Mouse (Mus musculus) retina, embryonic 14.5 days (tissue): ENCODE measurements around the gene Kcns1.
"Not testable (repeated sequence)": the region's sequence is repeated elsewhere in the genome, so short reads cannot be mapped to it uniquely, and the experiment has no call there.

Source experiments
- DNase-seq: peaks from one replicate; pipeline ENCODE4 v3.0.0-alpha.2; 2015; ENCODE audit warnings: low spot score

Kcns1 gene

DNA sequence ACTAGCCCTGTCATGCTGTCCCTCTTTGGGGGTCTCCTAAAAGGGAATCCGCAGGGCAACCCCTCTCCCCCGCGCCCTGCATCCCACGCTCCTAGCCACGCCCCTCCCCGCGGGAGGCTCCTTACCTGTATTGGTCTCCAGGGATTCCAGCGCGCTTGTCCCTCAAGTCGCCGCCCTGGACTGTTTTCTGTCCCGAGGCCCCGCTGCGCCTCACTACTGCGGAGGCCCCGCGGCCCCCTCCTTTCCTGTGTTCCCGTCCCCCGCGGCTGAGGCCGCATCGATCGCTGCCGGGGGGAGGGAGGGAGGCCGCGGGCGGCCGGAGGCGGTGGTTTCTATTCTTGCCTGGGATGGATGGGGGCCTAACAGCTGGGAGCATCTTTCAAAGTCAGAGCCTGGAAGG lies at the start of gene Kcns1:
TSS of gene Kcns1 (minus strand) at position 212 of the 400 bp plus-strand sequence.
- DNase-seq: peak; percentile 45

- DNase-seq: no peak
These were observed 48.4 kb upstream of the Kcns1 start for GRCm38 (mm10) chr2:164219295-164219694.

GRCm38 (mm10) chr2:164212711-164213110 lies 41.8 kb upstream of the Kcns1 start:
- DNase-seq: no peak

DNA sequence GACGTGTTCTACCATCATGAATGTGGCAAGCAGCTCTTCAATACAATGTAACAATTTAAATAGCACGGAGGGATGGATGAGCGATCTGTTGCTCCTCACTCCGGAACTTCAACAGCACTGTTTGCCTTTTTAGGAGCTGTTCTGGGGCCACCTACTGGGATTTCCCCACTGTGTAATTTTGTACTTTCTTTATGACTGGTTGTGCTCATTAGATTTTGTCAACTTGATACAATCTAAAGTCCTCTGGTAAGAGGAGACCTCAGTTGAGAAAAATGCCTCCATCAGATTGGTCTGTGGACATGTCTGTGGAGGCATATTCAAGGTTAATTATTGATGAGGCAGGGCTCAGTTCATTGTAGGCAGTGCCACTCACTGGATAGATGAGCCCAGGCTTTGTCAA lies 40.0 kb upstream of the Kcns1 start:
- no peak for DNase-seq

DNA sequence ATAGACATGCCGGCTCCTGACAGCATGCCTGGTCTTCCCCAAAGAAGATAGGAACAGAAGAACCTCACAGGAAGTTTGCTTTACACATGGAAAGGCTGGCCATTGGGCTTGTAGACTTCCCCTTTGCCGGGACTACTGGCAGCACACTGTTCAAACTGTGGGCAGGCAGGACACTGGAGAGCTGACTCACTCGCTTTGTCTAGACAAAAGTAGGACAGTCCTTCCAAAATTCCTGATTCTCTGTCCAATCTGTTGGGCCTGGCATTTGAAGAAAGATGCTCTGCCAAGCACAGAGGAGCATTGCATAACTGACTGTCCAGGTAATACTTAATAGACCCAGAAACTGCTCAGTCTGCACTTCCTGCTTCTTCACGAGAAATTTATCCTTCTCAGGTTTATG lies 35.8 kb upstream of the Kcns1 start:
- DNase-seq: no peak

GRCm38 (mm10) chr2:164206011-164206410 lies 35.1 kb upstream of the Kcns1 start:
- DNase-seq: not testable (repeated sequence)

DNA sequence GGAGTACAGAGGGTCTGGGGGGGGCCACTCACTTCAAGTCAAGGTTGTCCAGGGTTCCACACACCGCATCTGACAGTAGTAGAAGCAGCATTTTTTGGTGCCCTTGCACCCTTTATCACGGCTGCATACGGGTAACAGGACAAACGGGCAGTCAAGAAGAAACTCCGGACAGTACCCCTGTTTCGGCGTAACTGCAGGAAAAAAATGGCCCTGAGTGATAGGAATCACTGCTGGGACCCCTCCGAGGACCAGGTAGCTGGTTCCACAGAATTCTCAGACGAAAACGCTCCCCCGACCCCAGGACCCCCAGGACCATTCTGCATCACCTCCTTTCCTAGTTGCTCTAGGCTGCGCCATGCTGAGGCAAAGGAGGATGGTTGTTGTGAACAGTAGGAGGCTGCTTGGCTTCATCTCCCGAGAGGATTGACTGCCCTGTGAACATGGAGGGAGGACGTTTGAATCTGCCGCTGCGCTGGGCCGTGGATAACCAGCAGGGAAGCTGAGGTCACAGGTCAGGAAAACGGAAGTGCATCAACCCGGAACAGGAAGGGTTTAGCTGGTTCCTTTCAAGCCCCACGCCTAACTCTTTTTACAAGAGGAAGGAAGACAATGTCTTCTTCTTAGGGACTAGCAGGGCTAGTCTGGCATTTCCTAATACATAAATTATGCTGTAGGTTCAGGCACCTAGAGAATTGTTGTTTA lies 28.9 kb upstream of the Kcns1 start, which contains the start of gene Wfdc15a:
TSS of gene Wfdc15a (minus strand) at position 505 of the 702 bp plus-strand sequence.
- no peak for DNase-seq

GRCm38 (mm10) chr2:164196700-164196990 lies 25.7 kb upstream of the Kcns1 start:
- DNase-seq: no peak

DNA sequence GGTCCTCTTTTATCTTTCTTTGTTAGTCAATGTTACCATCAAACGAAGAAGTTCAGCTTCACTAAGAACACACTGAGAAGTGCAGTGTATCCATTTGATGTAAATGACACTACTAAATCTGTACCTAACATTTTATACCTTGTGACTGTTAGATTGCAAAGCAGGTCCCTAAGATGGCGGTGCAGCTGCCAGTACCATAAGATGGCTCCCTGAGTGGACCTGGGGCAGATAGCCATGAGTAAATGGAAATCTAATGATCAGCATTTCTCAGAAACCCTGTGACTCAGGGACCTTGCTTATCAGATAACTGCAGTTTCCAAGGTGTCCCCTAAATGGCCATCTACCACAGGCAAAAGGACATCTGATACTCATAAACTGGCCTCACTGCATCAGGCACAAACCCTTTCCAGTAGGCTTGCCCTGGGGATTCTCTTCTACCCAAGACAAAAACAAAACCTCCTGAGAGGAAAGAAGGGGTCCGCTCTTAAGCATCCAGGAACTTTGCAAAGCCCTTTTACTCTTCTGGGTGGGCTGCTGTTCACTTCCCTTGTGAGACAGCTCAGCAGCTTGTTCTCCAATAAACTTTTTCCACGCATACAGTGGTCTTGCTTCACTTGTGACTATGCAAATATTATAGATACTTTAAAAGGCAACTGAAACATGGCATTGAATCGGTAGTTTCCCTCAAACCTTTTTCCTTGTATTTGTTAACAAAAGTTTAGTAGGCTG lies 25.2 kb upstream of the Kcns1 start:
- no peak for DNase-seq

GRCm38 (mm10) chr2:164194959-164195630 lies 24.2 kb upstream of the Kcns1 start:
- DNase-seq: no peak

- DNase-seq: no peak
These were observed 21.4 kb upstream of the Kcns1 start for GRCm38 (mm10) chr2:164192279-164192678.

DNA sequence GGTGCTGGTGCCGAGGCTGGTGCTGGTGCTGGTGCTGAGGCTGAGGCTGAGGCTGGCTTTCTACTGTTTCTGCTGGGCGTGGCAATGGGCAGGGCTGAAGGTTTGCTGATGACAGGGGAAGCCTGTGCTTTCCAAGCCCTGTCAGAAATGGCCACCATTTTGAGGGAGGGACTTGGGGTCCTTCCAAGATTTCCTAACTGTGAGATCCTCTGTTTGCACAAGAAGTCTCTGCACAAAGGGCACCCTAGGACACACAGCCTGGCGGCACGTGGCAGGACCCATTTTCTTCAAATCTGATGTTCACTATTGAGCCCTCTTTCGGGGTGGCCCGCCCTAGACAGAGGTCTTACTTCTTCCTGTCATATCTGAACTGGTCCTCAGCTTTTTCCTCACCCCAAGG lies 19.7 kb upstream of the Kcns1 start, which contains the start of gene Wfdc12:
TSS of gene Wfdc12 (minus strand) at position 33 of the 400 bp plus-strand sequence.
- DNase-seq: no peak

DNA sequence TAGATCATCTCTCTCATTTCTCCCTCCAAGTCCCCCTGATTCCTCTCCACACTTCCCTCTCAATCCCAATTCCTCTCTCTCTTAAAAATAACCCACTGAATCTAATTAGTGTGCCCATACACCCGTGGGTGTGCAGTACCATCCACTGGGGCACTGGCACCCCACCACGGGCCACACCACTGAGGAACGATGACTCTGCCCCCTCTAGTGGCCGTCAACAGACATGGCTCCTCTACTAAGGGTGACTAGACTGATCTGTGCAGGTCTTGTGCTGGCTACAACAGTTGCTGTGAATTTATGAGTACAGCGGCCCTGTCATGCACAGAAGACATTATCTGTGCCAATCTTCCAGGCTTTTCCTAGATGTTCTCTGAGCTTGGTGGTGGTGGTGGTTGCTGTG lies 17.8 kb upstream of the Kcns1 start:
- DNase-seq: no peak

GRCm38 (mm10) chr2:164184145-164184719 lies 13.3 kb upstream of the Kcns1 start:
- DNase-seq: no peak

DNA sequence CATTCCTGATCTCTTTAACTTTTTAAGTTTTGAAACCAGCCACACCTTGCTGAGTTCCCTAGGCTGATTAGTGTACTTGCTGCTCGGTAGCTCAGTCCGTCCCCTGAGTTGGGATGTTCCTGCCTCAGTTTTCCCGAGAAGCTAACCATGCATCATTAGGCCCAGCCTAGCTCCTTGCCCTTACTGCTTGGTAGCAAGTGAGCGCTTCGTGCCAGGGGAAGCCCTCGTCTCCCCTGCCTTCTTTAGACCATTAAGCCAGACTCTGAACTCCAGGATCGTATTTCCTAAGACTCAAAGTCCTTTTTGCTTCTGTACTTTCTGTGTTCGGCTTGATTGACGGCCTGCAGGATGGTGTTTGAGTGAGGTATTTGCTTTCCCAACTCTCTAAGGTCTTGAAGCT lies 12.4 kb upstream of the Kcns1 start:
- no peak for DNase-seq

- no peak for DNase-seq
These were observed 11.9 kb upstream of the Kcns1 start, which contains the start of gene Wfdc5 for GRCm38 (mm10) chr2:164182692-164183255. Gene Wfdc5 (minus strand): TSS chr2:164182742.

DNA sequence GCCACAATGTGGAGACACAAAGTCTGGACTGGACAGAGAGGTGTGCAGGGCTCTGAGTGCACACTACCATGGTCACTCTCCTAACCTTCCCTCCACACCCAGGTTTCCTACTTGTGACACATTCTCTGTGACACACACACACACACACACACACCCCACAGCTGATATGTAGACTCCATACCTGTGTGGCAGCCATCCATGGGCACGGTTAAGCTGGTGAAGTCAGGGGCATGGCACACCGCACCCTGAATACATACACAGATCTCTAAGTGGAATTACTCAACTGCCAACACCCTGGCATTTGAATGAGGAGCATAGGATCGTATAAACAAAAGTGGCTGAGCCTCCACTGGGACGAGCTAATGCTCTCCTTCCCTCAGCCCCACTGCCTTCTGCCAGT lies 9.9 kb upstream of the Kcns1 start:
- DNase-seq: no peak

GRCm38 (mm10) chr2:164180124-164180523 lies 9.2 kb upstream of the Kcns1 start:
- DNase-seq: no peak

GRCm38 (mm10) chr2:164177831-164178230 lies 6.9 kb upstream of the Kcns1 start:
- no peak for DNase-seq

GRCm38 (mm10) chr2:164175850-164176249 lies 4.9 kb upstream of the Kcns1 start:
- no peak for DNase-seq

DNA sequence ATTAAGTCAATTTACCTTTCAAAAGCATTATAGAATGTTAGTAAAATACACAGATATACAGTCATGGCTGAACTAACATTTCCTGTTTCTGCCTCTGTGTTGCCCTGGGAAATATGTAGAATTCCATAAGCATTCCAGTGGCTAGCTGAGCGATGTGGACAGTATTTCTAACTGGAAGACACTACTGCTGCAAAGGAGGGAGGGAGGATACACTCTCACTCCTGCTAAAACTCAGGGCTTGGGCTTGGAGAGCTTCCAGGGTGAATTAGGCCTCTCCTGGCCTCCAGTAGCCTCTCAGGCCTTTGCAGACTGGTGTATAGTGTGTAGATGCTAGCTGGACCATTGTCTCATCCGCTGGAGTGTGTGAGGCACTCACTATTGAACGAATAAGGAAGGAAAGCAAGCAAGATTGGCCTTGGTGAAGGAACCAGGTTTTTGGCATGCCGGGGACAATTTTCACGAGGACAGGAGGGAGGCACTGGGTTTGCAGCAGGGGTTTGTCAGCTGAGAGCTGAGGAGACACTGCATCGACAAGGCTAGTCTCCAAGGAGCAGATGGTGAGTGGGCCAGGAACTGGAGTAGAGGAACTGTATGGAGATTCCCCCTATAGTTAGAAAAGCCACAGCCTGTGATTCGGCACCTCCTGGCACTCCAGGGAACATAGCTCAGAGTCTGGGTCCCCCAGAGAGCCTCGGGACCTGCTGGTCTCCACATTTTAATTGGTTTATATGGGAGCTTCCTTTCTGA lies 3.9 kb upstream of the Kcns1 start:
- DNase-seq: no peak

DNA sequence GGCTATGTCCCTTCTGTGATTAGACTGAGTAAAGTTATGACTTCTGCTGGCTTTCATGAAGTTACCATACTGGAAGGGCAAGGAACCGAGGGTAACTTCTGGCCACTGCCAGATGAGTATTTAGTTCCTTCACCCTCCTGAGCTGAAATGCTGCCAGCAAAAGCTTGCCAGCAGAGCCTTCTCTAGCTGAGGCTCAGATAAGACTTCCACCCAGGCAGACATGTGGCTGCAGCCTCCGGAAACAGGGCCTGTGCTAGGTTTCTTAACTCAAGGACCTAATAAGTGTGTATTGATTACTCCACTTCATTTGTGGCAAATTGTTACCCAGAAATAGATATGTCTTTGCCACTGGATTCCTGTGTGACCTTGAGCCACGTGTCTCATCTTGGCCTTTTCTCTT lies 2.5 kb upstream of the Kcns1 start:
- DNase-seq: no peak
